Mouse (Mus musculus) ES-Bruce4 (cell line): Measurements from ENCODE around the gene Foxc1. TPM values are rescaled to one million over a fixed set of nuclear protein-coding genes. Genes with fewer than 3 reads are reported as not detected.

ENCODE experiments used
- H3K27ac ChIP-seq: 2 replicates; pipeline ENCODE4 v1.5.1; 2012; ENCODE audit warnings: low read length, inconsistent platforms; ENCODE audit not compliant: insufficient read depth
- H3K27me3 ChIP-seq: 2 replicates; pipeline ENCODE4 v1.6.1; 2012; ENCODE audit warnings: mild to moderate bottlenecking, low read length, inconsistent platforms; ENCODE audit not compliant: control insufficient read depth, poor library complexity, insufficient read depth, severe bottlenecking
- H3K36me3 ChIP-seq: 2 replicates; pipeline ENCODE4 v1.6.1; 2012; ENCODE audit warnings: inconsistent platforms, mild to moderate bottlenecking, low read length, moderate library complexity; ENCODE audit not compliant: control insufficient read depth, poor library complexity, insufficient read depth, severe bottlenecking
- H3K4me1 ChIP-seq: one replicate; pipeline ENCODE4 v1.8.1; 2011; ENCODE audit warnings: low read length; ENCODE audit not compliant: control insufficient read depth, insufficient read depth
- H3K4me3 ChIP-seq: 2 replicates; pipeline ENCODE4 v1.5.1; 2011; ENCODE audit warnings: low read depth, mild to moderate bottlenecking, low read length
- H3K9ac ChIP-seq: 2 replicates; pipeline ENCODE4 v1.6.1; 2012; ENCODE audit warnings: low read depth, mild to moderate bottlenecking, inconsistent platforms; ENCODE audit not compliant: poor library complexity, severe bottlenecking
- H3K9me3 ChIP-seq: replicated peaks from 2 replicates; pipeline ENCODE4 v1.6.1; 2012; ENCODE audit warnings: mild to moderate bottlenecking, low read length, inconsistent platforms; ENCODE audit not compliant: control insufficient read depth, poor library complexity, insufficient read depth, severe bottlenecking
- CTCF ChIP-seq: IDR thresholded peaks from one replicate; pipeline ENCODE4 v1.8.1; 2011; ENCODE audit warnings: low read depth, low read length
- EP300 ChIP-seq: IDR thresholded peaks from 2 replicates; pipeline ENCODE4 v1.6.1; 2011; ENCODE audit warnings: low read depth, low read length; ENCODE audit not compliant: insufficient read depth
- POLR2A ChIP-seq: IDR thresholded peaks from one replicate; pipeline ENCODE4 v1.8.1; 2011; ENCODE audit warnings: low read length; ENCODE audit not compliant: insufficient read depth
- polyA plus RNA-seq: library from polyadenylated mRNA; stranded (reverse); fragments of >200 nt; gene quantifications from 2 replicates; pipeline ENCODE4 v1.2.4, GENCODE M21; 2011; ENCODE audit warnings: low read depth; ENCODE audit not compliant: missing spikeins, insufficient read depth, insufficient read length

Foxc1 gene
- polyA plus RNA-seq, 1 experiment, result 0.34 TPM

DNA sequence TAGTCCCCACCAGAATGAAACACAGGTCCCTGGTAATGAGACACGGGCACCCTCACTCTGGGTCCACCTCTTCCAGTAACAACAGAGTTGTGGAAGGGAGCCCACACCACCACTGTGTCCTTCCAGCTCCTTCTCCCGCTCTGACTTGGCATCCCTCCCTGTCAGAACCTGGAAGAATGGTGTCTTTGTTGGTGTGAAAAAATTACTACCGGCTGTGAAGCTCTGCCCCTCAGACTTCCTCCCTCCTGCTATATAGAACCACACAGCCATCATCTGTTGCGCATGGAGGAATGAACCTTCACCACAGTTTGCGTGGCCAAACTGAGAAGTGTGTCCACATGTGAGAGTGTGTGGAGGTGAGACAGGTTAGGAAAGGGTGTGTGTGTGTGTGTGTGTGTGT, 30.7 kb upstream of the Foxc1 start:
- no peak overlapping the region for H3K9ac ChIP-seq
- H3K9me3 ChIP-seq, result no peaks in the 10 kb centered on the region
- H3K4me1 ChIP-seq, result no peaks in the 10 kb centered on the region
- TF ChIP-seq EP300 (no peak), POLR2A (no peak), CTCF (no peak)
- H3K4me3 ChIP-seq, result no peak overlapping the region
- H3K27me3 ChIP-seq, result no peaks in the 10 kb centered on the region
- H3K27ac ChIP-seq, result no peak overlapping the region
- H3K36me3 ChIP-seq, result no peaks in the 10 kb centered on the region

- no peak overlapping the region for H3K27ac ChIP-seq
- H3K4me3 ChIP-seq, result no peak overlapping the region
- no peak overlapping the region for H3K9ac ChIP-seq
- H3K27me3 ChIP-seq, result no peaks in the 10 kb centered on the region
- TF ChIP-seq CTCF (no peak), POLR2A (no peak), EP300 (no peak)
- no peaks in the 10 kb centered on the region for H3K9me3 ChIP-seq
- H3K4me1 ChIP-seq, result no peaks in the 10 kb centered on the region
- no peaks in the 10 kb centered on the region for H3K36me3 ChIP-seq
Observed at GRCm38 (mm10) chr13:31779281-31779981, 27.0 kb upstream of the Foxc1 start.

GRCm38 (mm10) chr13:31780299-31780698, 26.1 kb upstream of the Foxc1 start:
- Histone ChIP-seq H3K27ac (no peak overlapping the region), H3K27me3 (no peaks in the 10 kb centered on the region)
- no peak for TF ChIP-seq CTCF
- TF ChIP-seq EP300, result no peak
- no peak for TF ChIP-seq POLR2A

GRCm38 (mm10) chr13:31782063-31782462, 24.4 kb upstream of the Foxc1 start:
- Histone ChIP-seq H3K4me3 (no peak overlapping the region), H3K9me3 (no peaks in the 10 kb centered on the region), H3K9ac (no peak overlapping the region), H3K27ac (no peak overlapping the region), H3K4me1 (no peaks in the 10 kb centered on the region), H3K27me3 (no peaks in the 10 kb centered on the region), H3K36me3 (no peaks in the 10 kb centered on the region)
- no peak for TF ChIP-seq POLR2A
- TF ChIP-seq EP300, result no peak
- no peak for TF ChIP-seq CTCF

More at GRCm38 (mm10) chr13:31780299-31780698, 26.1 kb upstream of the Foxc1 start:
- no peaks in the 10 kb centered on the region for H3K36me3 ChIP-seq
- H3K9ac ChIP-seq, result no peak overlapping the region
- no peaks in the 10 kb centered on the region for H3K9me3 ChIP-seq
- H3K4me3 ChIP-seq, result no peak overlapping the region
- no peaks in the 10 kb centered on the region for H3K4me1 ChIP-seq

GRCm38 (mm10) chr13:31784757-31785156, 21.7 kb upstream of the Foxc1 start:
- Histone ChIP-seq H3K36me3 (no peaks in the 10 kb centered on the region), H3K27me3 (no peaks in the 10 kb centered on the region), H3K4me1 (no peaks in the 10 kb centered on the region), H3K9ac (no peak overlapping the region), H3K27ac (no peak overlapping the region), H3K4me3 (no peak overlapping the region), H3K9me3 (no peaks in the 10 kb centered on the region)
- TF ChIP-seq EP300 (no peak), CTCF (no peak), POLR2A (no peak)

- Histone ChIP-seq H3K36me3 (no peaks in the 10 kb centered on the region), H3K27ac (no peak overlapping the region), H3K27me3 (no peaks in the 10 kb centered on the region), H3K4me1 (no peaks in the 10 kb centered on the region), H3K9me3 (no peaks in the 10 kb centered on the region), H3K4me3 (no peak overlapping the region), H3K9ac (no peak overlapping the region)
- TF ChIP-seq POLR2A, result no peak
- peak; percentile 75 for TF ChIP-seq CTCF
- no peak for TF ChIP-seq EP300
Observed at GRCm38 (mm10) chr13:31792480-31793132, 13.8 kb upstream of the Foxc1 start.
